Mouse (Mus musculus) thymus, postnatal 25 days (tissue): ENCODE results near the gene Serpinf2.

Source experiments
- DNase-seq: peaks from one replicate; pipeline ENCODE4 v3.0.0; 2022

Gene Serpinf2

GRCm38 (mm10) chr11:75439363-75439762 lies at the start of gene Serpinf2:
Gene Serpinf2, minus strand, starts transcription at chr11:75439591.
- DNase-seq: no peak

DNA sequence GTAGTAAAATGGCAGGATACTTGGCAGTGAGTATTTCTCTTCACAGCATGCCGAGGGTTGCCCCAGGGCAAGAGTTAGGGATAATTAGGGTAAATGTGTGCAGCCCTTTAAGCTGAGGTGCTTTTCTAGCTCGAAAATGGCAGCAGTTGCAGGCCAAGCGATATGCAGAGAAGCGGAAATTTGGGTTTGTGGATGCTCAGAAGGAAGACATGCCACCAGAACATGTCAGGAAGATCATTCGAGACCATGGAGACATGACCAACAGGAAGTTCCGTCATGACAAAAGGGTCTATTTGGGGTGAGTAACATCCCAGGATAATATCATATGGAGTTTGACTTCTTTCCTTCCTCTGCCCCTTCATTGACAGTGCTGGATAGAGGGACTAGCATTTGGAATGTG lies 48.1 kb upstream of the Serpinf2 start:
- DNase-seq: no peak

- DNase-seq: peak; percentile 98
Observed at GRCm38 (mm10) chr11:75486601-75487285, 47.4 kb upstream of the Serpinf2 start, which contains the start of gene Prpf8. Gene Prpf8, plus strand, starts transcription at chr11:75486816.

DNA sequence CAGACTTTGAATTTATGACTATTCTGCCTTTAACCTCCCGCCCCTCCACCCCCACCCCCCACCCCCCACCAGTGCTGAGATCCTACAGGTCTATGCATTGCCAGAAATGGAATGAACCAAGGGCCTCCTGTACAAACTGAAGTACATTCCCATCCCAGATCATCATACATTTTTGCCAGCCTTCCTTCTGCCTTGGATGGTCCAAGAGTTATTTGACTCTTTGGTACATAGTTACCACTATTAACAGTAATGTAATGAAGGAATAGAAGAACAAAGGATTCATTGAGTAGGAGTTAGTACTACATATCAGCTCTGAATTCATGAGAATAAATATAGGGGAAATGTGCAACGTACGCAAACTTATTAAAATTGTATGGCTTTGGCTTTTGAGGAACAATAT lies 46.8 kb upstream of the Serpinf2 start:
- no peak for DNase-seq

DNA sequence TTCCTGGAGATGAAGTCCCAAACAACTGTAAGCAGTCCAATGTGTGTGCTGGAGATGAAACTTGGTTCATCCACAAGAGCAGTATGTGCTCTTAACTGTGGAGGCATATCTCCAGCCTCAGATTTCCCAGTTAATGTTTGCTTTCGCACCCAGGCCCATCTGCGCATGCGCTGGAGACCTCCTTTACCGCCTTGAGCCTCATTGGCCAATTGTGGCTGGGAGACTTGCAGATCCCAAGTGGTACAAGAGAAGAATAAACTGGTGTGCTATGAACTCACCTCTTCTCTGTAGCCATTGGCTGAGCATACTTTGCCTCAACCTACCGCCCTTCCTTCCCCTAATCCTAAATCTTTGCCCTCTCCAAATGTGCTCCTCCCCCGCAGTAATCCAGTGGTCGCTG lies 34.0 kb upstream of the Serpinf2 start:
- DNase-seq: no peak

- DNase-seq: no peak
Observed at GRCm38 (mm10) chr11:75472469-75473081, 33.2 kb upstream of the Serpinf2 start.

DNA sequence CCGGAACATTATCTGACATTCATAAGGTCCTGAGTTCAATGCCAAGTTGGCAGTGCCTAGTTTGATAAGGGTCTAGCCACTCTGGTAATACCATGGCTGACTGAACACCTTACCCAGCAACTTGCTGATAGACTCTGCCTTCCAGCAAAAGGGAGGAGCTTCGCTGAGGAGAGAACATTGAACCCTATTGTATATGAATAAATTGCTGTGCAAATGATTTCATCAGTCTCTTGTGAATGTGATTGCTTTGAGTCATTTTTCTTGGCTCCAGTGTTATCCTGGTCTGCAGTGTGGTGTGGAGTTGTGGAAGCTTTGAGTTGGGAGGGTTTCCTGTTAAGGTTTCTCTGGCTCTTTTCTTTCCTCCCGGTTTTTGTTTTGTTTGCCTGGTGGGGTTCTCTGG lies 31.3 kb upstream of the Serpinf2 start:
- no peak for DNase-seq

DNA sequence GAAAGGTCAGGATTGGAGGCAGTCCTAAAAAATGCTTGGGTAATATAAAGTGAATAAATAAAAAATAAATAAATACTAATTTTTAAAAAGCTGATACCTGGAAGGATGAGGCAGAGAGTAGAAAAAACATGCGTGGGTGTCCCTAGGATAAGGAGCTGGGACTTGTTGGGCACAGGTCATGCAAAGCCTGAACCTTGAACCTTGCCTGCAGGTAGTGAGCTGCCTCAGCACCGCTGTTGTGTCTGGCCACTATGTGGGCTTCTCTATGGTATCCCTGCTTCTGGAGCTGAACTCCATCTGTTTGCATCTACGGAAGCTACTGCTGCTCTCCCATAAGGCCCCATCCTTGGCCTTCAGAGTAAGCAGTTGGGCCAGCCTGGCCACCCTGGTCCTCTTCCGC lies 29.9 kb upstream of the Serpinf2 start:
- no peak for DNase-seq

- DNase-seq: no peak
Observed at GRCm38 (mm10) chr11:75468410-75468809, 29.0 kb upstream of the Serpinf2 start.

DNA sequence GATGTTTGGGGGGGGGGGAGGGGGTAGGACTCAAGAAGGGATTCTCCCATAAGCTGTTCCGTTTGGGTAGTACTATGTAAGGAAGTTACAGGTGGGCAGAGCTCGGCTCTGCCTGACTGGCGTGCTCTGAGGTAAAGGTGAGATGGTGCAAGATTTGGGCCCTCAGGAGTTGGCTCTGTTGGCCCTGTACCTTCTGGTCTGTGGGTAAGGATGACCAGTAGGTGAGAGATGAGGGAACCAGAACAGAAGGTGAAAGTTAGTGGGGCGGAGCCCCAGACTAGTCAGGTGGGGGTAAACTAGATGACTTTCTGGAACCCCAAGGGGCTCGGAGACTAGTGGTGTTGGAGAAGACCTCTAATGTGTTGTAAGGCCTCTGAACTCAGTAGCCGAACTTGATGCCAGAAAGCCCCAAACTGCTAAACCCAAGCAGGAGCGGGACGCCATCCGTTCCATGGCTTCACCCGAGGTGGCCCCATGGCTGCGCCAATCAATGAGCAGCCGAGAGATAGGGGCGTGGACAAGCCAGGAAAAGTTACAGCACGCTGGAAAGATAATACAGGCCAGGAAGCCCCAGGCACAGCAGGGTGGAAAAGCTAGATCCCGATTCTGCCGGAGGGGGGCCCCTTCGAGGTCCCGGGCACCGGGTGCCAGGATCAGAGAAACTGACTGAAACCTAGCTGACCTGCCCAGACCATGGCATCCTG lies 28.3 kb upstream of the Serpinf2 start:
- DNase-seq: peak; percentile 38

- DNase-seq: no peak
Observed at GRCm38 (mm10) chr11:75466731-75467505, 27.5 kb upstream of the Serpinf2 start.

DNA sequence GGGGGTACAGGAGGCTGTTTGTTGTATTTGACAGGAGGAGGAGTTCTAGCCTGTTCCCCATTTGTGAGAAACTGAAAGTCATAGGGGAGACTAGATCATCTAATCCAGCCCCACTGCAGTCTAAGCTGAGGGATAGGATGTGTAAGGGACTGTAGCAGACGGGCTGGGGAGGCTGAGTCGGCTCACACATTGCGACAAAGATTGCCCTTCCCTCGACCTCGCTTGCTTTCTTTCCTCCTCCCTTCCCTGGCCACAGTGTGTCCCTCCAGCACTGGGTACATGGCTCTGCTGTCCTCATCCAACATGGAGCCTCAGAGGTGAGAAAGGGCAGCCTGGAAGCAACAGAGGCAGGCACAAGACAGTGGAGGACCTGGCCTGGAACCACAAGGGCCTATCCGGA lies 25.7 kb upstream of the Serpinf2 start:
- DNase-seq: no peak

DNA sequence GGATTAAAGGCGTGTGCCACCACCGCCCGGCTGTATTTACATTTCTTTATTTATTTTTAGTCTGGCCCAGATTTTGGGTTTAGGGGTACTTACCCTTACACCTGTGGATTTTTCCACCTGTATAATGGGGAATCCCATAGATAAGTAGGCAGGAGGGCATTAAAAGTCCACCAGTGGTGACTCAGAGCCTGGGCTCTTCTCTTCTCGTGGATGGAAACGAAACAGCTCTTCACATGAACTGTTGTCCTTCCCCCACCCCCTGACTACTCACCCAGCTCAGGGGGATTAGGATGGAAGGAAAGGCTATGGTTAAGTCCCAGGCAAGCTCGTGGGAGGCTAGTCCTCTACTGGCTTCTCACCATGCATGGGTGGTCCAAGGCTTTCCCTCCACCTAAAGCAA lies 25.0 kb upstream of the Serpinf2 start:
- DNase-seq: no peak

DNA sequence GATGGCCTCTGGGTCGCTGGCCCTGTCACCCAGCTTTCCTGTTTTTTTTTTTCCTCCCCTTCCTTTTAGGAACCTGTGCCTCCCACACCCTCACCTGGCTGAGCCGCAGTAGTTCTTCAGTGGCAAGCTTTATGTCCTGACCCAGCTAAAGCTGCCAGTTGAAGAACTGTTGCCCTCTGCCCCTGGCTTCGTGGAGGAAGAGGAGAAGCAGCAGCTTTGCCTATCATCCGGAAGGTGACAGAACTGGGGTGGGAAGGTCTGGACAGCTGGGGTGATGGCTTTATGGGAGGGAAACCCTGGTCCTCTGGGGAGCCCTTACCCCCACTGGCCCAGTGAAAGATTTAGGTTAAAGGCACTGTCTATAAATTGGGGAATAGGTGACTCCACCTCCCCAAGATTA lies 24.2 kb upstream of the Serpinf2 start:
- no peak for DNase-seq

DNA sequence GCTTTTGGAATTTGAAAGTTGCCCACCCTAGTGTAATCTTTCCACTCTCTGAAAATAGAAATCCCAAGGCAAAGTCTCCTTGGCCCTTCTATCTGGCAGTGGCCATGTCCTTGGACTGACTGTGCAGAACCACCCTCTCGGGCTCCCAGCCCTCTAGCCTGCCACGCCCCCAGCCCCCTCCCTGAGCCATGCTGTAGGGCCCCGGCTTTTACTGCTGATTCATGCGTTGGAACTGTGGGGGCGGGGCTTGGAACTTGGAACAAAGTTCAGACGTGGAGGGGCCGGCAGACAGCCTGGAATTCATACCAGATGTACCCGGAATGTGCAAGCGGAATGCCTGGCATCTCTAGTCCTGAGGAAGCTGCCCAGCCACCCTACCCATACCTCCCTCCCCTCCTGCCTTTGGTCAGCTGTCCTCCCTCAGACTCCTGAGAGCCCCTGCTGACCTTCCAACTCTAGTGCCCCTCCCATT lies 23.5 kb upstream of the Serpinf2 start:
- peak; percentile 34 for DNase-seq

GRCm38 (mm10) chr11:75462253-75462783 lies 22.9 kb upstream of the Serpinf2 start:
- peak; percentile 28 for DNase-seq

DNA sequence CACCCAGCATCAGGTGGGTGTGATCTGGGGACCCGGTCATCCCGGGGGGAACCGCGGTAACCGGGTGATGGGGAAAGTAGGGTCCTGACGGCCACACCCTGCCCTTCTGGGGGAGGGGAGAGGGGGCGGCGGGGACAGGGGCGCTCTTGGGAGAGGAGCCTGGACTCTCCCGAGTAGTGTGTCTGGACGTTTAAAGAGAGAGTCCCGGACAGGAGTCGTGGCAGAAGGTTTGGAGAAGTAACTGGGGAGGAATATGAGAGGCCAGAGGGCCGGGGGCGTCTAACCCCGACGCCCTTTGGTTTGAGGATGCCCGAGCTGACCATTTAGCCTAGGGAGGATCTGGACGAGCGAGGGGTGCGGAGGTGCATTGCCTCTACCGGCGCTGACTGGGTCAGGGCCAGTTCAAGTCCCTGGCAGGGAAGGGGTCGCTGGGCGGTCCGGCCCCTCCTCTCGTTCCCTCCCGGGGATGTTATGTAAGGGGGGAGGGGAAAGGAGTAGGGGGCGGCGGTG lies 22.4 kb upstream of the Serpinf2 start:
- no peak for DNase-seq

DNA sequence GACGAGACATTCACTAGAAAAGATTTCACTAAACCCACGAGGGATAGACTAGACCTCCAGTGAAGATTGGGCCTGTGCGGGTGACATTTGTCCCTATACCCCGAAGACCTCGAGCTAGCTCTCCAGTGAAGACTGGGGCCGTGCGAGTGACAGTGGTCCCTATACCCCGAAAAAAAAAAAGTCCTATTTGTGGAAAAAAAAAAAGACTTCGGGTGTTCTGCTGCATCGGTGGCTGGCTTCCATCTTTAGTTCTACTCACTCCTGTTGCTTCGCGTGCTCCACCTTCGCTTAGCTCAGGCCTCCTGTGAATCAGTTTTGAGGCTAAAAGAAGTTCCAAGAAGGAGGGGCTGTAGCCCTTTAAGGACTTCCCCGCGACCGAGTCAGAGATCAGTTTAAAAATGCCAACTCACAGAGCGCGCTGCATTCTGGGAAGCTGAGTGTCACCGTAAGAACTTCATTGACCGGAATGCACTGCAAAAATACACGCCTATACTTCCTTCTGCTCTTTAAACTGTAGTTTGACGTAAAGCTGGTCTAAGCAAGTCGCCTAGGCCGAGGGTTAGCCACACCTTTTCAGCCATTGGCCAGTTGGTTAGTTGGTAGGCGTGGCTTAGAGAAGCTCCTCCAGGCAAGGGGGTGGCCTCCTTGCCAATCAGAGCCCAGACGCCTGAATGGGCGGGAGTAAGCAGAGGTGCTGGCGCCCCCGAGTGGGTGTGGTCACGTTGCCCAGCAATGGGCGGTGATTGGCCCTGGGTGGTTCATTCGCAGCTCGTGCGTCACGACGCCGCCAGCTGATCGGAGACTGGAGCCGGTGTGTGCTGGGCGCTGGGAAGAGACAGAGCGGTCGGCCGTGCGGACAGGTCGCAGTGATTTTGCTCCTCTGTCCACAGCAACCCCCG lies 21.7 kb upstream of the Serpinf2 start, which contains the start of gene Tlcd2:
Tlcd2 (plus strand) TSS at position 872 of the 899 bp plus-strand sequence.
- peak; percentile 98 for DNase-seq

- DNase-seq: peak; percentile 88
Observed at GRCm38 (mm10) chr11:75460103-75460843, 20.9 kb upstream of the Serpinf2 start.

DNA sequence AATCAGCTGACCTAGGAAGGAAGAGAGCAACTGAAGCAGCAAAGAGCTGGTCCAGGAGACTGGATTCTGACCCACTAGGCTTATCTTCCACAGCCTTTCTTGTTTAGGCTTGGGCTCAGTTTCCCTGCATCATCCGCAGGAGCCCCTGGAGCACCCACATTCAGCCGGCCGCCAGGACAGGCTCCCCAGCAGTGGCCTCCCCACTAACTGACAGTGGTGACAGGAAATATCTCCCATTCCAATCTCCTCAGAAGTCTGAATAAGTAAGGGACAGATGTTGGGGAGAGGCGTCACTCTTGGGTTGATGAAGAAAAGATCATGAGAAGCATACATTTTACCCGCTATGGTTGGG lies 20.3 kb upstream of the Serpinf2 start:
- no peak for DNase-seq
